Mouse (Mus musculus) brain, embryonic 14.5 days (tissue): ENCODE data around the gene Vav3.

ENCODE experiments used
- CTCF ChIP-seq: fragments of 200-500 bp; IDR thresholded peaks from 2 replicates; pipeline ENCODE4 v1.5.1; 2012; ENCODE audit warnings: inconsistent platforms, mild to moderate bottlenecking, moderate library complexity, borderline replicate concordance; ENCODE audit not compliant: insufficient read depth, insufficient read length; ENCODE audit errors: extremely low read depth
- POLR2A ChIP-seq: fragments of 200-500 bp; IDR thresholded peaks from 2 replicates; pipeline ENCODE4 v1.6.1; 2012; ENCODE audit warnings: mild to moderate bottlenecking, inconsistent platforms, borderline replicate concordance; ENCODE audit not compliant: poor library complexity, insufficient read depth, insufficient read length, severe bottlenecking; ENCODE audit errors: extremely low read depth

GRCm38 (mm10) chr3:109368383-109369289 lies 28.2 kb downstream of the Vav3 start:
- TF ChIP-seq CTCF = no peak
- no peak for TF ChIP-seq POLR2A
